Comparison of ENCODE assay signal across 13 mouse cellular contexts in genomic region chr11:109144236-109144635, GRCm38 (mm10). TPM values are rescaled to one million over a fixed set of nuclear protein-coding genes. Genes with fewer than 3 reads are reported as not detected.
DNase-seq lines count a peak whose midpoint lies in the region.
"Had no signal": no experiment of that assay in that cellular context is flagged by ENCODE, and none has a peak within 500 bp of the region (broad histone marks: within the 10 kb centered on the region; RNA-seq: fewer than 3 reads in every experiment).

Gene E030025P04Rik, minus strand, starts transcription at chr11:109144369.

- peak; percentile 23 to 62 for DNase-seq in adrenal gland, adult (ENCODE audit: inconsistent age in 2 of 2, low spot score in 1 of 2)
- no peak for DNase-seq in adrenal gland, adult 18-20 months (ENCODE audit: low spot score in 2 of 2)
- DNase-seq in kidney, adult 11 months: peak; percentile 2
- DNase-seq in kidney, adult 9 months: no peak
- DNase-seq in urinary bladder, postnatal 14 days (ENCODE audit: low spot score): peak; percentile 13
- DNase-seq in urinary bladder, postnatal 25 days (ENCODE audit: low spot score): no peak
- no peak for DNase-seq in yolk sac, embryonic 10.5 days (ENCODE audit: low spot score)
- no peak for DNase-seq in layer of hippocampus, adult 18-20 months (ENCODE audit: low spot score in 2 of 2)
- DNase-seq: cerebellum, adult 9-11 months; kidney, postnatal 4 days had no signal

RNA-seq across cellular contexts. Expression of gene E030025P04Rik, which starts in this region (rescaled TPM):
- total RNA-seq in adrenal gland, adult 18-20 months (2021): not detected
- not detected for total RNA-seq in layer of hippocampus, adult 18-20 months (2021)
- total RNA-seq: CH12.LX; heart, postnatal 36 days; left cerebral cortex, adult 18-20 months had no signal

Comparison
In these comparisons a context has a peak if more than half of its experiments do, and no peak if none do; other contexts are left out.
1. DNase-seq: peak in adrenal gland, adult (2 of 2), kidney, adult 11 months (single experiment) and urinary bladder, postnatal 14 days (single experiment); none in adrenal gland, adult 18-20 months (0 of 2), kidney, adult 9 months (single experiment), urinary bladder, postnatal 25 days (single experiment), yolk sac, embryonic 10.5 days (single experiment) and layer of hippocampus, adult 18-20 months (0 of 2).